Mouse (Mus musculus): ENCODE data around the gene Slco1a5.

DNA sequence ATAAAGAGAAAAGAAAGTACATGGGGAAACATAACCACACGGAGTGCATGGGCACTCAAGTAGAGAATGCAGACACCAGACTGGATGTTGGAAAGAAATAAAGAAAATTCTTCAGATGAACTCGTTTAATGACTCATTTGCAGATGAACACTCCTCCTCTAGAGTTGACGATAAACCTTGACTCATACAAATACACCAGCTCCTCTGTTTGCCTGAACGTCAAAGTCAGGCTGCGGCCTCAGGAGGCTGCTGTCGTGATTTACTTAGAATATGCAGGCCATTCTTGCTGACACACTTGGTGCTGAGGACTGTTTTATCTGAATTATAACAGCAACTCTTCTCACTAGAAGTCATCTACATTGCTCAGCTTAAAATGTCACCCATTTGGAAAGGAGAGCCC lies 39.3 kb upstream of the Slco1a5 start:
- TF ChIP-seq GATA1 (IDR thresholded peaks at IDR 0.05; ENCODE audit: low read length) (no peak), TAL1 (IDR thresholded peaks at IDR 0.05; ENCODE audit: low read length) (no peak)

Data from erythroblast, embryonic 14.5 days (primary cell).